Mouse (Mus musculus): Measurements from ENCODE around the gene Plxna4.

DNA sequence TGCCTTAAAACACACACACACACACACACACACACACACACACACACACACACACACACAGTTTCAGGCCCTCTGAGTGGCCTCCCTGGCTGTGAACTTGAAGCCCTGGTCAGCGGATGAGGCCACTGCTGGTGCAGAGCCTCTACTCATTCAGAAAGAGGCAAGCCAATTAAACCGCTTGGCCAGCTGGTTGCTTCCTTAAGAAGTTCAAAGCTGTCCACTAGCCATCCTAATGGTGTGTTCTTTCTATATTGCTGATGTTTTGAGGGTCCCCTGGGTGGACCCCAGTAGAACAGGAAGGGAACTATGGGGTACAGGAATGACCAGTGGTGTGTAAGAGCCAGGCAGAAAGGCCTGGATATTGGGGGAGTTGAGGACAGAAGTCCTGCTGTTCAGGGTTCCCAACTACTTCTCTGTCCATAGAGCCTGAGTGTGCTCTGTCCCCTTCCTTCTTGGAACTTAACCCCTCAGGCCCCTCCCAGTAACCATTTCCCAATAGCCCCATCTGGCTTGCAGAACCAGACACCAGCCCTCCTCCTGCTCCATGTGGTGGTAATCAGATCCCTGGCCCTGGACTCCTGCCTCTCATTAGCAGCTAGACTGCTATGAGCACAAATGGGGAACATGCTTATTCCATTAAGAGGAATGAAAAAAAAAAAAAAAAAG lies 408.5 kb downstream of the Plxna4 start:
- TF ChIP-seq HCFC1 (IDR thresholded peaks at IDR 0.05; ENCODE audit: borderline replicate concordance, insufficient read depth, low read length) (no peak), CHD2 (IDR thresholded peaks at IDR 0.05; ENCODE audit: low read depth, low read length) (no peak)

Measured in ES-E14 (cell line).